Mouse (Mus musculus) E14TG2a.4 (cell line): ENCODE results near the gene Hs2st1.

Experiments
- CTCF ChIP-seq: conservative IDR thresholded peaks from 2 replicates; pipeline ENCODE4 v1.5.1; 2014; ENCODE audit warnings: low read length
- NANOG ChIP-seq: IDR thresholded peaks from 2 replicates; pipeline ENCODE4 v1.6.1; 2014; ENCODE audit warnings: borderline replicate concordance, low read length, mixed read lengths
- POU5F1 ChIP-seq: IDR thresholded peaks from 2 replicates; pipeline ENCODE4 v1.6.1; 2014; ENCODE audit warnings: low read length, borderline replicate concordance

GRCm38 (mm10) chr3:144577366-144578340 is 7.7 kb upstream of the Hs2st1 start:
- TF ChIP-seq CTCF: no peak
- TF ChIP-seq POU5F1: no peak
- TF ChIP-seq NANOG: no peak
